Mouse (Mus musculus): ENCODE measurements around the gene Prex1. TPM values are rescaled to one million over a fixed set of nuclear protein-coding genes. Genes with fewer than 3 reads are reported as not detected.

Prex1 gene
- total RNA-seq, 2 experiments from 2014 or later, result 18.2 to 22.3 TPM

DNA sequence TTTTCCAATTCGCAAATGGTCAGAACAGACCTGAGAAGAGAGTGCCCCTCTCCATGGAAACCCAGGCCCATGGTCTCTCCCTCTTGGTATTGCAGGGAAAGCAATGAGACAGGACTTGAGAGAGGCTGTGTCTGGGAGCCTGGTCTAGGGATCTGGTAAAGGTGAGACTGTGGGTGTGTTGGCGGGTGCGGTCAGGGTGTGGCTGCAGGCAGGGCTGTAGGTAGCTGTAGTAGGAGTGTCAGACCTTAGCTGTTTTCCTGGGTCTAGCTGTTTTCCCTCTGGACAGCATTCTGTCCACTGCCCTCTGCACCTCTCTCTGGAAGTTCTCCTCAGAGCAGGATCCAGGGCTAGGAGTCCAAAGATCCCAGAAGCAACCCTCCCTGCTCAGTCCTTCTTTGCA, 141.3 kb downstream of the Prex1 start:
- no peak for ATAC-seq (replicated peaks; ENCODE audit: poor library complexity)

DNA sequence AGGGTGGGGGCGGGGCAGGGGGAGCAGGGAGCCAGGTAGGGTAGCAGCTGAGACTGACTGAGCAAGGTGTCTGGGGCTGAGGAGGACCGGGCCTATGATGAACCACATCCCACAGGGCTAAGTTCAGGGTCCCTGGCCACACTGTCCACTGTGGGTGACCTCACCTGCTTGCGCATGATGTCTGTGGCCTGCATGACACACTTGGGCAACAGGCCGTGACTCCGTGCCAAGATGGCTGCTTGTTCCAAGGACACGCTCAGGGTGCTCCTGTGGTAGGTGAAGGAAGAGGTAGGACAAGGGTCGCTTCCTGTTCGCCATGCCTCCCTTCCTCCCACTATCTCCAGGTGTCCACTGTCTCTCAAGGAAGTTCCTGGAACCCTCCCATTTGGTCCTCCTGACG, 144.4 kb downstream of the Prex1 start:
- no peak for ATAC-seq (replicated peaks; ENCODE audit: poor library complexity)

DNA sequence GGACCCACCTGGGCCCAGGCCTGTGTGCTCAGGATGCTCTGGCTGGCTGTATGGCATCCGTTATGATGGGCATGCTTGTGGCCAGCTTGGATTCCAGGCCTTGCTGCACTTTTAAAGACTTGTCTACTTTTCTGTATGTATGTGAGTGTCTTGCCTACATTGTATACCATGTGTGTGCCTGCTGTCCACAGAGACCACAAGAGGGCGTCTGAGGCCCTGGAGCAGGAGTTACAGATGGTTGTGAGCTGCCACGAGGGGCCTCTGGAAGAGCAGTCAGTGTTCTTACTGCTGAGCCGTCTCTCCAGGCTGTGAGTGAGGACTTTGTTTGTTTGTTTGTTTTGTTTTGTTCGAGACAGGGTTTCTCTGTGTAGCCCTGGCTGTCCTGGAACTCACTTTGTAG, 148.1 kb downstream of the Prex1 start:
- ATAC-seq (replicated peaks; ENCODE audit: poor library complexity), result no peak

DNA sequence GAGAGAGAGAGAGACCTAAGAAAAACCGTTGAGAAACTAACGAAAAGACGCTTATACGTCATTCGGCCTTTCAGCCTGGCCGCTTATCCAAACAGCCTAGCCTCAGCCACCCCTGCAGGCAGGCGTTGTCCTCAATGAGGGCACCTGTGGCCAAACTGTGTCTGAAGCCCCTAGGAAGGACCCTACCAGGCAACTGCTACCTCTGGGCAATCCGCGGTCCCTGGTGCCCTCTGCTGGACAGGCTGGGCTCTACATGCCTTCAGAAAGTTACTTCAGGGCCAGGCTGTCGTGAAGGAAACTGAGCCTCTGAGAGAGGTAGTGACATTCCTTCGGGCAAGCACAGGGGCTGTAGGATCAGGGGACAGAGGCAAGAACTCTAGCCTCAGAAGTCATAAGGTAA, 149.2 kb downstream of the Prex1 start:
- peak; percentile 88 for ATAC-seq (replicated peaks; ENCODE audit: poor library complexity)

DNA sequence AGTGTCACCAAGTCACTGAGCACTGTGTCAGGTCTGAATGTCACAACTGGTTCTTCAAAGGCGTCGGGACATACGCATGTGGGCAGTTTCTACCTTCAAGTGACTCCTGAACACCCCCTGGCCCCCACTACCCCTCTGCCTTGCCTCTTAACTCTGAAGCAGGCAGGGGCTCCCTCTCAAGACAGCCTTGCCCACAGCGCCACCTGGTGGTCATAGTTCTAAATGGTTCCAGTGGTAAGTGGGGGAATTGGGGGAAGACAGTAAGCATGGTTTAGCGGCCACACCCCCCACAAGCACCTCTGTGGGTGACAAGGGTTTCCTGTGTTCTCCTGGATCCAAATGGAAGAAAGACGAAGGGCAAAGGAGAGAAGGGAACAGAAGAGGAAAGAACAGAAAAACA, 149.7 kb downstream of the Prex1 start:
- peak; percentile 86 for ATAC-seq (replicated peaks; ENCODE audit: poor library complexity)

DNA sequence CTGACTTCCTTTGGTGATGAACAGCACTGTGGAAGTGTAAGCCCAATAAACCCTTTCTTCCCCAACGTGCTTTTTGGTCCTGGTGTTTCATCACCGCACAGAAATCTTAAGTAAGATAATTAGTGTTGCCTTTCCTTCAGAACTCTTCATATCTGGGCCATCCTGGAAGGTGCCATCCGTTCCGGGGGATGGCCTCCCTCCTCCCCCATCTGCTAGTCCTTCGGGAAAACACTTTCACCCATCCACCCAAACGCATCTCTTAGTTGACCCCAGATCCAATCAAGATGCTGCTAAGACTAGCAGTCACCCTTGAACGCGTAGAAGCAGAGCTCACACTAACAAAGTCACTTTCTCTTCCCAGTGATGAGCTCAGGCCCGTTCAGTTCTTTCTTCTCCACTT, 150.6 kb downstream of the Prex1 start:
- ATAC-seq (replicated peaks; ENCODE audit: poor library complexity), result no peak

DNA sequence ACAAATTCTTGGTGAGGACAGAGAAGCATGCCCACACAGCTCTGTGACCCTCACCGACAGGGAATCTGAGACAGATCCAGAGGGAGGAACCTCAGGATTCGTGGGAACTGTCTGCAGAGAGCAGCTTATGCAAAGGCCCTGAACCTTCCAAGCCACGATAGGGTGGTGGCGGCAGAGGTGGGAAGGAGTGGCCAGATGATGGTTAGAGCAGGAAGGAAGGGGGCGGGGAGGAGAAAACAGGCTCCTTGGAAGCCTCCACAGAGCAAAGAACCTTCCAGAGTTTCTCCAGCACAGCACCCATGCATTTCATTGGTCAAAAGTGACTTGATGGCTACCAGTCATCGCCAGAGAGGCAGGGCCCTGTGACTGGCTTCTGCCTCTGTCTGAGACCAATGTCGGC, 151.9 kb downstream of the Prex1 start:
- no peak for ATAC-seq (replicated peaks; ENCODE audit: poor library complexity)

DNA sequence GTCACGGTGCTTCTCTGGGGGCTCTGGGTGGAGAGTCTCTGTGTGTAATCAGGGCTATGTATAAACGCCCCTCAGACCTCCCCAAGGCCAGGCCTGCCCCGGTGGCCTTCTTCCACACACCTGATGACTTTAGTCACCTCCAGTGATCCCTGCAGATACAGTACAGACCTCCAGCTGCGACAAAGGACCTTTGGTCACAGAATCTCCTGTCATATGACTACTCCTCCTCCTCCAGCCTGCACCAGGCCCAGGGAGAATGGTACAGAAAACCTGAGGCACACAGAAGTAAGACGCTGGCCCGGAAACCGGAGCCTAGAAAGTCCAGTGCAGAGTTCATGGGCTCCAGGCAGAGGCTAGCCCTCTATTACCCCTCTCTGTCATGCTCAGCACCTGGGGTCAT, 152.8 kb downstream of the Prex1 start:
- ATAC-seq (replicated peaks; ENCODE audit: poor library complexity), result no peak

DNA sequence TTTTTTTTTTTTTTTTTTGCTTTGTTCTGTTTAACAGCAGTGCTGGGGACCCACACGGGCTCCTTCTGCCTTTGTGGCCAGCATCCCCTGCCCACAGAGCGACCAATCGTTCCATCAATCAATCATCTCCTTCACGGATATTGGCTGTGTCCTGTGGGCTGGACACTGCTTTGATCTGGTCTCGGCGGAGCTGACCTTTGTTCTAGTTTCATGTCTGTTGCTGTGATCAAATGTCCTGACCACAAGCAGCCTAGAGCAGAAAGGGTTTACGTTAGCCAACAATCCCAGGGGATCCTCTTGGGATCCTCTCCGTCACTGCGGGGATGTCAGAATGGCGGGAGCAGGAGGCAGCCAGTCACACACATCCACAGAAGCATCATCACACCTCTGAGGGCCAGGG, 154.1 kb downstream of the Prex1 start:
- ATAC-seq (replicated peaks; ENCODE audit: poor library complexity), result no peak

DNA sequence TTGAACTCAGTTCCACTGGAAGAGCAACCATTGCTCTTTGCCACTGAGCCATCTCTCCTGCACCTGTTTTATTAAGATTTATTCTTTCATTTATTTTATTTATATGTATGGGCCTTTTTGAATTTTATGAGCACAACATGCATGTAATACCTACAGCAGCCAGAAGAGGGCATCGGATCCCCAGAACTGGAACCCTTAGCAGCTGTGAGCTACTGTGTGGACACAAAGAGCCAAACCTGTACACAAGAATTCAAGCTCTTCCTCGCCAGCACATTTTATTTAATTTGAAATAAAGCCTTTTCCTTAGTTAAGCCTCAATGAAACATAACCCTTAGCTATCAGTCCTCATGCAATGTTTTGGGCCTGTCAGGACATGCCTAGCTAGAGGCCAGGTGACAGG, 158.1 kb downstream of the Prex1 start:
- ATAC-seq (replicated peaks; ENCODE audit: poor library complexity), result peak; percentile 47; the same call in 1 of the 2 replicates

DNA sequence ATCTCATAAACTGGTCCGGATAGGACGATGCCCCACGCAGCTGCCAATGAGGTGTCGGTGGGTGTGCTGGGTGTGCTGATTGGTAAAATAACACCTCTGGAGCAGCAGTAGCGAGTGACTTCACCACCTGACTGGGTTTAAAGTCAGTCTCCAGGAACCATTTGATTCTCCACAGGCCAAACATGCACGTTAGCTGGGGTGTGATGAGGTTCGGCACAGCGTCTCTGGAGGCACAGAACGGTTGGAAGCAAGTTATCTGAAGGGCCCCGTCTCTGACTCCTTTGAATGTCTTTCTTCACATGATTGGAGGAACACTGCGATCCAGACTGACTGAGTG, 159.5 kb downstream of the Prex1 start:
- ATAC-seq (replicated peaks; ENCODE audit: poor library complexity), result no peak

DNA sequence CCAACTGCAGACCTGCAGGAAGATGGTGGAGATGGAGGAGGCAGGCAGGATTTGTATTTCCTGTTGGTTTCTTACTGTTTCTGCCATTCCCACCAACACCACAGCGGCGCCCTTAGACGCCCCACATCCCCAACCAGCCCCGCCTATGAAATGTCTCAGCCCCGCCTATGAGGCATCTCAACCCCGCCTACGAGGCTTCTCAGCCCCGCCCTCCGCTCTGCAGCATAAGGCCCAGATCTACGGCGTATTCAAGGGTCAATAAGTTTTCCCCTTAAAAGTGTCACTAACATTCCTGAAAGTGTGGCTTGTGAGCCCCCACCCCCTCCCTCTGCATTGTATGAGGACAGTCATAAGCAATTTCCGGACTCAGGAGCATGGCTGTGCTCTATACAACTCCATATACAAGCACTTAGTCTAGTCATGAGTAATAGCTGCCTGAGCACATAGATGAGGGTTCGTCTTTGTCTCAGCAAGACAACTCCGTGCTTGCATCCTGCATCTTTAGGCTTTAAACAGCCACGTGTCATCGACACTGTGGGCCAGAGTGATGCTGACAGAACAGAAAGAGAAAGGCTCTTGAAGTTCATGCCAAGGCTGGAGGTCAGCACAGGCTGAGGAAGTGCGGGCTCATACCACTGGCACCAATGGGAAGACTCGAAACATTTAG, 160.0 kb downstream of the Prex1 start:
- peak; percentile 83 for ATAC-seq (replicated peaks; ENCODE audit: poor library complexity)

DNA sequence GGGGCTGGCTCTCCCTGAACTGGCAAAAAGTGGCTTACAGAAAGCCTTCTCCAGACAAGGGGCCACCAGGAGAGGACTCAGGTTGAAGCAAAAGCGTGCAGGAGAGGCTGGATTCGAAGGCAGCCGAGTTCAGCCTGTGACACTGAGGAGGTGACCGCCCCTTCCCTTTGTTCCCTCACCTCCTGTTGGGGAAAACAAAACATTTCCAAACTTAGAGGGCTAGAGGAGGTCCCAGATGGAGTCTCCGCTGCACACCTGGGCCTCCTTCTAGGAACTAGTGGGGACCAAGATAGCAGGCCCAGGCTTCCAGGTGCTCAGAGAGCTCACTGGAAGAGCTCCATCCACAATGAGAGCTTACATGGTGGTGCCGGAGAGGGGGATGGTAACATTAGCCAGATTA, 161.0 kb downstream of the Prex1 start:
- ATAC-seq (replicated peaks; ENCODE audit: poor library complexity), result no peak

DNA sequence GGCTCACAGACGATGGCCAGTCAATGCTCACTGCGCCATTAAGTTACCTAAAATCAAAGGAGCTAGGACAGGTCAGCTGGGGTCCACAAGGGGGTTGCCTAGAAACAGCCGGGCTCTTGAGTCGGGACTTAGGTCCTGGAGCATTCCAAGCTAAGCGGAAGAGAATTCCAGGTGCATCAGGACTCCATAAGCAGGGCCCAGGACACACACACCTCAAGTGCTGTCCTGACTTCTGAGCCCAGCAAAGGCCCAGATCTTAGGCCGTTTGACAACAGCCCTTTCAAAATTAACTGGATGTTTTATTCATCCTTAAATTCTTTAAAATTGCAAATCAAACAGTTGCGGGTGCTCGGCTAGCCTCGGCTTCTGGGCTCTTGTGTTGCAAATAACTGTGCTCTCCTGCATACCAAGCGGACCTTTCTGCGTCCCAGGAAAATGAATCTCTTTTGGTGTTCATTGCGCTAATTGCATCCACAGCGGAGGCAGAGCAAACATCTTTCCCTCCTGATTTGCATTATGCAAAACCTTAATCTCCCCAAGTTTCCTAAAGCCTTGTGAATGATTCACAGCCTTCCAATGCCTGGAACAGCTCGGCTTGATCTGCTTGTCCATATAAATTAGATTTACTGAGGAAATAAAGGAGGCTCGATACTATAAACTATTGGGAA, 161.7 kb downstream of the Prex1 start:
- ATAC-seq (replicated peaks; ENCODE audit: poor library complexity), result no peak

DNA sequence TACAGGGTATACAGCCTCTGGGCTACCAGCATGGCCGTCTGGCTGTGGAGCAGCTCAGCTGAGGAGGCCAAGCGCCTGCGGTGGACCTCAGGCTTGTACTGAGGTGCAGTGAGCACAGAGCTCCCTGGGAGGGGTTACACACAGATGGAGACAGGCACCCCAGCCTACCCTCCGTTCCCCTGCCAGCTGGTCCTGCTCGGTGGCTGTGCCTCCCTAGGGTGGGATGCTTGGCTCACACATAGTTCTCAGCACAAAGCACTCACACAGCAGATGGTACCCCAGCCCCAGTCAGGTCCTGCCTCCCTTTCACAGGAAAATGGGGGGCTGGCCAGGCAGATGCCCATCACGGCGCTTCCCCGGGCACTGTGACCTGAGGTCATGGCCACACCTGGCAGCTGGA, 163.8 kb downstream of the Prex1 start:
- ATAC-seq (replicated peaks; ENCODE audit: poor library complexity), result no peak

DNA sequence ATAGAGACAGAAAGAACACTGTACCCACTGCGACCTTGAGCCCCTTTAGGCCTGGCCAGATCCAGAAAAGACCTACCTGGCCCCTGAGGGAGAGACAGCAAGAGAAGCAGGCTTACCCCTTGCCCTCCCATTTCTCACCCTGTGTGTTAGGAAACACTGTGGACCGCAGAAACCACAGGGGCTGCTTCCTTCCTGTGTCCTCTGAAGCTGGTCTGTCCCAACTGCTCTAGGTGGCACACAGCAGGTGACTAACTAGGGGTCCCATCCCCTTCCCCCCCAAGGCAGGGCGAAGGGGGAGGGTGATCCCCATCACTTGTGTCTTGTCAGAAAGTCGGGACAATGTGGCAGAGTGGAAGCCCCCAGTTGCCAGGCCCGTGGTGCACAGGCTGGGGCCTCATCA, 164.6 kb downstream of the Prex1 start:
- ATAC-seq (replicated peaks; ENCODE audit: poor library complexity), result peak; percentile 62

DNA sequence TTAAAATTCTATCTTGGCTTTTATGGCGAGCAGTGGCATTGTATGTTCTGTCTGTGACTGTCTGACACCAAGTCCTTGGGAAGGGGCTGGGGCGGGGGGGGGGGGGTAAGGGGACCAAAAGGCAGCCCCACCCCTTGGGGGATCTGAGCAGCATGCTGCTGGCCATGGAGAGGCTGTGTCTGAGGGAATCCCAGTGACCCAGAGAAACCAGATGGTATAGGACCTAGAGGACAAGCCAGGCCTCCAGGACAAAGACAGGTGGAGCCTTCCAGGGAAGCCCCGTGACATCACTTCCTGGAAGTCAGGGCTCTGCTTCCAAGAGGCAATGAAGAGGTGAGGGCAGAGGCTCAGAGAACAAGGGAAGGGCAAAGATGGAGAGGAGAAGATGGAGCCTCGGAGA, 168.1 kb downstream of the Prex1 start:
- no peak for ATAC-seq (replicated peaks; ENCODE audit: poor library complexity)

DNA sequence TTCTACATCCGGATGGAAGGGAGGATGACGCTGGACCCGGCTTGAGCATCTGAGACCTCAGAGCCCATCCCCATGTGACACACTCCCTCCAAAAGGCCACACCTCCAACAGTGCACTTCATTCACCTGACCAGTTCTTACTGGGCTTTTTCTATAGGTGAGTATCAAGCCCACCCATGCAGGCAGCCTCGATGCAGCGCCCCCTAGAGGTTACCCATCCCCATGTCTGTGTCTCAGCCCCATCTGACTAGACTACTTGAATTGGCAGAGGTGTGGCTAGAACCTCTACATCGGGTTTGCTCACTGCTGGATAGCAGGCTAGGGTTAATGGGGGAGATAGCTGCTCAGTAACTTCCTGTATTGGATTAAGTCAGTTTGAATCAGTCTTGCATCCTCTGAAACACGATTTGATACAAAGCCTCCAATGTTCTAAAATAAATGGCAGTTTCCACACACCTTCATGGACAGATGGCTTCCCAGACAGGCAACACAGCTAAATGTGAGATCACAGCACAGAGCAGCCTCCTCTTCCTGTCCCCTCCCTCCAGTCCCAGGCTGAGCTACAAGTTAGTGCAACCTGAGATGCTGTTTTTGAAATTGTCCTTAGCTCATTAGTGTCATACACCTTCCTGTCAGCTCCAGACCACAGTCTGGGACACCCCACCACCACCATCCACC, 168.9 kb downstream of the Prex1 start:
- ATAC-seq (replicated peaks; ENCODE audit: poor library complexity), result 0 out of 2 replicates have a peak, but pooled peaks have one; percentile 11

DNA sequence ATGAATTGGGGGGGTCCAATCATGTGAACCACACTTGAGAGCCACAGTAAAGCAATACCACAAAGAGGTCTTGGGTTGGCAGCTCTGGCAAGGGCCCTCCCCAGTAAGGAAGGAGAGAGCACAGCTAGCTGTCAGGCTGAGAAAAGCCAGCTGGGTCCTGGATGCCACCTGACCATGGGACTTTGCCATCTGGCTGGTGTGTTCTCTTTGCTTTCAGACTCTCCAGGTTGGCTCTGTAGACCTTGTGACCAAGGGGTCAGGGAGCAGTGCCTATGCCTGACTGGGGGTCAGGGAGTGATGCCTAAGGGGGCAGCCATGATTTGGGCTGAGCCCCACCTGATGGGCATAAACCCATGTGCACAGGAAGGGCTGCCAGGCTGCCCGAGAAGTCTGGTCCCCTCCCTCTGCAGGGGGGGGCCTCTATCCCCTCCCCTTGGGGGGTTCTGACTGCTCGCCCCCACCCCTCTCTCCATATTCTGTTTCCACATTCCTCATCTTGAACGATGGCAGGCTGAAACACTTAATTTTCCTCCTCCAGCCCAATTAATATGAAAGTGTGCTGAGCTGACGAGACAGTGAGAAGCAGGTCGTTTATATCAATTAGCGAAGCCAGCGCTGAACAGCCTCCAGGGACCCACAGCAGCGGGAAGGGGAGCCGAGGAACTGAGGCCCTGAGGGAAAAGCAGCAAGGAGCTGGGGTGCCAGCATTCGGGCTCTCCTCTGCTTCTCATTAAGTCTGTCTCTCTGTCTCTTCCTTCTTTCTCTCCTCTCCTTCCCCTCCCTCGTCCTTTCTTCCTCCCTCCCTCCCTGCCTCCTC, 172.3 kb downstream of the Prex1 start:
- no peak for ATAC-seq (replicated peaks; ENCODE audit: poor library complexity)

DNA sequence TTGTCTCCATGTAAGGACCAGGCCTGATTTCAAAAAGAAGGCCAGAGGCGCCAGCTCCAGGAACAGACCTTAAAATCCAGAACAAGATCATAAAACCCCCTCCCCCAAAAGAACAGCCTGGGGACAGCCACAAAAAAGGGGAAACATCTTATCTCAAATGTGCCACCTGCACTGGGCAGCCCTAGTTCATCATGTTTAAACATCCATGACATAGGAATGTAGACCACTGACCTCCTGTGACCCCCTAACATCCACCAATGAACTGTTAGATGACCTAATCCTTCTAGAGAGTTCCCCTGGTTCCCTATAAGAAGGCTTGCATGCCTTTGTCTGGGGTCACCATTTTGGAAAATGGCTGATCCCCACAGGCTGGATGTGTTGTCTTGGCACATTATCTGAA, 173.4 kb downstream of the Prex1 start:
- peak; percentile 52 for ATAC-seq (replicated peaks; ENCODE audit: poor library complexity)

DNA sequence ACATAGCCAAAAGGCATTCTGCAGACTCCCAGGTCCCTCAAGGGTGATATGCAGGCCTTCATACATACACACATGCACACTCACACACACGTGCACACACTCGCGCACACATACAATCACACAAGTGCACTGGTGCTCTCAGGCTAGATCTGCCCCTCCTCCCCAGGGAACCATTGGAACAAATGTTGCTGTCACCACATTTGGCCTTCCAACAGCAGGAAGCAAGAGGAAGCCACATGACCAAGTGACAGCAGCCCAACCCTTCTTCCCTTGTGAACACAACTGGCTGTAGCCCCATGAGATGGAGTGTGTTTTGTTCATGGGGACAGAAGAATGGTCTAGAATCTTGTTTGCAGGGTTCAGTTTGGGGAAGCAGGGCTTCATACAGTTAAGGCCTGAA, 176.7 kb downstream of the Prex1 start:
- ATAC-seq (replicated peaks; ENCODE audit: poor library complexity), result 0 out of 2 replicates have a peak, but pooled peaks have one; percentile 20

DNA sequence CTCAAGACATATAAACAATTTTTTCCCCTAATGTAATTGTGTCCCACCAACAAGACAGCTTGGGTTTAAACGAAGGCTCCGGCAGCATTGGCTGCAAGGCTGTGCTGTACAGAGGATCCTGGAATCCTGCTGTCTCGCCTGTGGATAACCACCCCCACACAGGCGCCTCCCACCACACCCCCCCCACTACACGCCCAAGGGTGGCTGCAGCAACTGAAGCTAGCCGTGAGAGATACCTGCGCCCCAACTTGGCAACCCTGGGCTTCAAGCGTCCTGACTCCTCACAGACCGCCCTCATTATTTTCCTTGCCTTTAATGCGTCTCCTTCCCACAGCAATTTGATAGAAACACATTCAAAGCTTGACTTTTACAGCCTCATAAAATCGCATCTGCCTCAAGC, 178.1 kb downstream of the Prex1 start:
- no peak for ATAC-seq (replicated peaks; ENCODE audit: poor library complexity)

Measured in megakaryocyte progenitor cell, adult 5-6 weeks (primary cell).